Mouse (Mus musculus): ENCODE data around the gene Mfsd4b5. TPM values are rescaled to one million over a fixed set of nuclear protein-coding genes. Genes with fewer than 3 reads are reported as not detected.
A peak's percentile ranks its signal among the peaks of the same experiment; 100 is the strongest.

Gene Mfsd4b5
- 0.10 TPM in 1 of 2 replicates, not detected in the other for polyA plus RNA-seq (2015; fragmentation: Nextera tagmentation; extraction: Ambion mirVana)

GRCm38 (mm10) chr10:39986466-39986865 lies at the start of gene Mfsd4b5:
Gene Mfsd4b5 (minus strand): TSS chr10:39986646.
- no peak within 1 kb of the TSS for H3K4me3 ChIP-seq (replicated peaks)
- no peak within 1 kb of the TSS for H3K27ac ChIP-seq (replicated peaks)
- no peak within 1 kb of the TSS for H3K9ac ChIP-seq (replicated peaks)
- no peaks in the 10 kb centered on the region for H3K27me3 ChIP-seq (replicated peaks)
- 96% methylated on average over 12 of the region's 12 CpGs for WGBS
- H3K36me3 ChIP-seq: no peaks in the 10 kb centered on the region
- ATAC-seq (ENCODE audit: low FRiP score): no peak; the same call in 1 of the 2 replicates
- H3K9me3 ChIP-seq (replicated peaks): no peaks in the 10 kb centered on the region
- H3K4me2 ChIP-seq: no peak within 1 kb of the TSS
- no peaks in the 10 kb centered on the region for H3K4me1 ChIP-seq

GRCm38 (mm10) chr10:40034956-40035355 lies 48.5 kb upstream of the Mfsd4b5 start:
- Histone ChIP-seq H3K4me3 (replicated peaks) (no peak overlapping the region), H3K9ac (replicated peaks) (no peak overlapping the region), H3K9me3 (replicated peaks) (no peaks in the 10 kb centered on the region), H3K36me3 (no peaks in the 10 kb centered on the region), H3K27ac (replicated peaks) (no peak overlapping the region), H3K4me2 (no peak overlapping the region), H3K27me3 (replicated peaks) (no peaks in the 10 kb centered on the region), H3K4me1 (no peaks in the 10 kb centered on the region)
- WGBS: 97% methylated on average over 6 of the region's 6 CpGs
- ATAC-seq (ENCODE audit: low FRiP score): no peak

GRCm38 (mm10) chr10:40032897-40033296 lies 46.5 kb upstream of the Mfsd4b5 start:
- no peak for ATAC-seq (ENCODE audit: low FRiP score)
- Histone ChIP-seq H3K36me3 (no peaks in the 10 kb centered on the region), H3K4me3 (replicated peaks) (no peak overlapping the region), H3K4me2 (no peak overlapping the region), H3K27me3 (replicated peaks) (no peaks in the 10 kb centered on the region), H3K4me1 (no peaks in the 10 kb centered on the region), H3K27ac (replicated peaks) (no peak overlapping the region), H3K9ac (replicated peaks) (no peak overlapping the region), H3K9me3 (replicated peaks) (no peaks in the 10 kb centered on the region)
- 88% methylated on average over 2 of the region's 2 CpGs for WGBS

- no peak for ATAC-seq (ENCODE audit: low FRiP score)
- no peaks in the 10 kb centered on the region for H3K4me1 ChIP-seq
- H3K27me3 ChIP-seq (replicated peaks): no peaks in the 10 kb centered on the region
- H3K9me3 ChIP-seq (replicated peaks): no peaks in the 10 kb centered on the region
- no peak overlapping the region for H3K27ac ChIP-seq (replicated peaks)
- no peak overlapping the region for H3K4me3 ChIP-seq (replicated peaks)
- no peak overlapping the region for H3K9ac ChIP-seq (replicated peaks)
- H3K36me3 ChIP-seq: no peaks in the 10 kb centered on the region
- 92% methylated on average over 6 of the region's 6 CpGs for WGBS
- H3K4me2 ChIP-seq: no peak overlapping the region
Observed at GRCm38 (mm10) chr10:40030716-40031115, 44.3 kb upstream of the Mfsd4b5 start.

- H3K27ac ChIP-seq (replicated peaks): no peak overlapping the region
- ATAC-seq (ENCODE audit: low FRiP score): no peak
- 75% methylated on average over 2 of the region's 2 CpGs for WGBS
Observed at GRCm38 (mm10) chr10:40029610-40030009, 43.2 kb upstream of the Mfsd4b5 start.

GRCm38 (mm10) chr10:40028091-40028490 lies 41.6 kb upstream of the Mfsd4b5 start:
- Histone ChIP-seq H3K9ac (replicated peaks) (no peak overlapping the region), H3K9me3 (replicated peaks) (no peaks in the 10 kb centered on the region), H3K36me3 (no peaks in the 10 kb centered on the region), H3K4me1 (peaks cover 14% of the 10 kb centered on the region), H3K27me3 (replicated peaks) (no peaks in the 10 kb centered on the region), H3K27ac (replicated peaks) (no peak overlapping the region), H3K4me3 (replicated peaks) (no peak overlapping the region), H3K4me2 (no peak overlapping the region)
- 91% methylated on average over 8 of the region's 8 CpGs for WGBS
- ATAC-seq (ENCODE audit: low FRiP score): no peak

More at GRCm38 (mm10) chr10:40029610-40030009, 43.2 kb upstream of the Mfsd4b5 start:
- no peak overlapping the region for H3K9ac ChIP-seq (replicated peaks)
- peaks cover 5% of the 10 kb centered on the region for H3K4me1 ChIP-seq
- H3K4me2 ChIP-seq: no peak overlapping the region
- no peak overlapping the region for H3K4me3 ChIP-seq (replicated peaks)
- no peaks in the 10 kb centered on the region for H3K9me3 ChIP-seq (replicated peaks)
- H3K27me3 ChIP-seq (replicated peaks): no peaks in the 10 kb centered on the region
- no peaks in the 10 kb centered on the region for H3K36me3 ChIP-seq

- H3K9me3 ChIP-seq (replicated peaks): no peaks in the 10 kb centered on the region
- no peak for ATAC-seq (ENCODE audit: low FRiP score)
- no peaks in the 10 kb centered on the region for H3K36me3 ChIP-seq
- peaks cover 14% of the 10 kb centered on the region for H3K4me1 ChIP-seq
- H3K27me3 ChIP-seq (replicated peaks): no peaks in the 10 kb centered on the region
- H3K4me3 ChIP-seq (replicated peaks): no peak overlapping the region
- no peak overlapping the region for H3K9ac ChIP-seq (replicated peaks)
- WGBS: 97% methylated on average over 5 of the region's 5 CpGs
- H3K27ac ChIP-seq (replicated peaks): no peak overlapping the region
- no peak overlapping the region for H3K4me2 ChIP-seq
Observed at GRCm38 (mm10) chr10:40026546-40026945, 40.1 kb upstream of the Mfsd4b5 start.

- Histone ChIP-seq H3K4me3 (replicated peaks) (peak overlapping the region; percentile 64), H3K27ac (replicated peaks) (peak overlapping the region; percentile 86), H3K9me3 (replicated peaks) (no peaks in the 10 kb centered on the region), H3K4me1 (peaks cover 14% of the 10 kb centered on the region), H3K9ac (replicated peaks) (peak overlapping the region; percentile 30; the same call in 1 of the 2 replicates), H3K4me2 (peak overlapping the region; percentile 83), H3K36me3 (no peaks in the 10 kb centered on the region), H3K27me3 (replicated peaks) (no peaks in the 10 kb centered on the region)
- ATAC-seq (ENCODE audit: low FRiP score): peak; percentile 46; the same call in 1 of the 2 replicates
- WGBS: 65% methylated on average over 8 of the region's 8 CpGs
Observed at GRCm38 (mm10) chr10:40025560-40025959, 39.1 kb upstream of the Mfsd4b5 start.

- H3K36me3 ChIP-seq: no peaks in the 10 kb centered on the region
- H3K9me3 ChIP-seq (replicated peaks): no peaks in the 10 kb centered on the region
- H3K27me3 ChIP-seq (replicated peaks): no peaks in the 10 kb centered on the region
- H3K27ac ChIP-seq (replicated peaks): peak within 1 kb of the TSS; percentile 86
- H3K4me1 ChIP-seq: peaks cover 14% of the 10 kb centered on the region
- peak; percentile 98 for ATAC-seq (ENCODE audit: low FRiP score)
- peak within 1 kb of the TSS; percentile 70 for H3K9ac ChIP-seq (replicated peaks)
- H3K4me2 ChIP-seq: peak within 1 kb of the TSS; percentile 83
- 1% methylated on average over 45 of the region's 46 CpGs for WGBS
- peak within 1 kb of the TSS; percentile 64 for H3K4me3 ChIP-seq (replicated peaks)
Observed at GRCm38 (mm10) chr10:40024554-40025428, 38.3 kb upstream of the Mfsd4b5 start, which contains the start of gene Mfsd4b1. Gene Mfsd4b1 (minus strand): TSS chr10:40025268.

- Histone ChIP-seq H3K4me1 (peaks cover 11% of the 10 kb centered on the region), H3K9ac (replicated peaks) (no peak overlapping the region), H3K27ac (replicated peaks) (no peak overlapping the region), H3K9me3 (replicated peaks) (no peaks in the 10 kb centered on the region), H3K27me3 (replicated peaks) (no peaks in the 10 kb centered on the region), H3K4me3 (replicated peaks) (no peak overlapping the region), H3K4me2 (no peak overlapping the region), H3K36me3 (no peaks in the 10 kb centered on the region)
- 68% methylated on average over 2 of the region's 2 CpGs for WGBS
- no peak for ATAC-seq (ENCODE audit: low FRiP score)
Observed at GRCm38 (mm10) chr10:40020401-40020800, 34.0 kb upstream of the Mfsd4b5 start.

- WGBS: 71% methylated on average over 3 of the region's 3 CpGs
- Histone ChIP-seq H3K4me1 (peaks cover 7% of the 10 kb centered on the region), H3K4me3 (replicated peaks) (no peak overlapping the region), H3K9me3 (replicated peaks) (no peaks in the 10 kb centered on the region), H3K27me3 (replicated peaks) (no peaks in the 10 kb centered on the region), H3K27ac (replicated peaks) (no peak overlapping the region), H3K4me2 (no peak overlapping the region), H3K36me3 (no peaks in the 10 kb centered on the region), H3K9ac (replicated peaks) (no peak overlapping the region)
- ATAC-seq (ENCODE audit: low FRiP score): no peak
Observed at GRCm38 (mm10) chr10:40019492-40019891, 33.0 kb upstream of the Mfsd4b5 start.

- Histone ChIP-seq H3K27me3 (replicated peaks) (no peaks in the 10 kb centered on the region), H3K27ac (replicated peaks) (no peak overlapping the region), H3K4me3 (replicated peaks) (no peak overlapping the region), H3K9me3 (replicated peaks) (no peaks in the 10 kb centered on the region), H3K9ac (replicated peaks) (no peak overlapping the region), H3K4me2 (no peak overlapping the region), H3K4me1 (no peaks in the 10 kb centered on the region), H3K36me3 (no peaks in the 10 kb centered on the region)
- WGBS: 81% methylated on average over 5 of the region's 5 CpGs
- ATAC-seq (ENCODE audit: low FRiP score): no peak
Observed at GRCm38 (mm10) chr10:40018261-40018860, 31.9 kb upstream of the Mfsd4b5 start.

Measured in neural tube, embryonic 15.5 days (tissue).